Mouse (Mus musculus): ENCODE results near the gene Slc25a16. TPM values are rescaled to one million over a fixed set of nuclear protein-coding genes. Genes with fewer than 3 reads are reported as not detected.

Slc25a16 gene
- polyA plus RNA-seq (2012; rRNA removed): 35.5 and 42.3 TPM in 2 replicates

DNA sequence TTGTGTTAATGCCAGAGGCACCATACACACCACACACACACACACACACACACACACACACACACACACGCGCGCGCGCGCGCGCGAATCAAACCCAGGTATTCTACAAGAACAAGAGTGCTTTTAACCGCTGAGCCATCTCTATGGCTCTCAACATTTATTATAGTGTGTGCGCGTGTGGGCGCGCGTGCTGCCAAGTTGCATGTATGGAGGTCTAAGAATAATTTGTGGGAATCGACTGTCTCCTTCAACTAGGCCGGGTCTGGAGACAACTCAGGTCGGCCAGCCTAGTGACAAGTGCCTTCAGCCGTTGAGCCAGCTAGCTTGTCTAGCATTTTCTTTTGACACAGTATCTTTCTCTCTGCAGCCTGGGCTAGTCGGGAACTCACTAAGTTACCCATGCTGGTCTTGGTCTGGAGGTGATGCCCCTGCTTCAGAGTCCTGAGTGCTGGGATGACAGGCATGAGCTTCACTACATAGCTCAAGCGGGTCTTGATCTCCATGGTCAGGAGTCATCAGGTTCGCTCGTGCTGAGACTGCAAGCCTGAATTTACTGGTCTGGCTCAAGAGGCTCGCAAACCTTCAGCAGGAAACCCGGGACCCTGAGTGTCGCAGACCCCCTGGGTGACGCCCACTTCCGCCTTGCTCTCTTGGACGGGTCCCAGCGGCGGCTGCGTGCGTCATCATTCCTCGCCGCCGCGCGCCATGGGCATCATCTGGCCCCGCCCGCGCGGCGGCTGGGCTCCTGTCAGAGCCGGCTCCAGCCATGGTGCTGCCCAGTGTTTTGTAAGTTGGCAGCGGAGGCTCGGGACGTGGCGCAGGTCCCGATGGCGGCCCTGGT, at the start of gene Slc25a16:
Slc25a16 (plus strand) TSS at position 709 of the 841 bp plus-strand sequence.

DNA sequence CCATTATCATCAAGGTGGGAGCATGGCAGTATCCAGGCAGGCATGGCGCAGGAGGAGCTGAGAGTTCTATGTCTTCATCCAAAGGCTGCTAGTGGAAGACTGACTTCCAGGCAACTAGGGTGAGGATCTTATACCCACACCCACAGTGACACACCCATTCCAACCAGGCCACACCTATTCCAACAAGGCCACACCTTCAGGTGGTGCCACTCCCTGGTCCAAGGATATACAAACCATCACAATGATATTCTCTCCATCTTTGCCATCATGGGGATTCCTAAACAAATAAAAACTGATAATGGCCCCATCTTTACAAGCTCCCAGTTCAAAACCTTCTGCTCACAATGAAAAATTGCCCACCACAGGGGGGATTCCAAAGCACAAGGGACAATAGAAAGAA, 11.5 kb upstream of the Slc25a16 start, which contains the start of gene Tet1:
Tet1 (minus strand) TSS at position 101 of the 400 bp plus-strand sequence.

DNA sequence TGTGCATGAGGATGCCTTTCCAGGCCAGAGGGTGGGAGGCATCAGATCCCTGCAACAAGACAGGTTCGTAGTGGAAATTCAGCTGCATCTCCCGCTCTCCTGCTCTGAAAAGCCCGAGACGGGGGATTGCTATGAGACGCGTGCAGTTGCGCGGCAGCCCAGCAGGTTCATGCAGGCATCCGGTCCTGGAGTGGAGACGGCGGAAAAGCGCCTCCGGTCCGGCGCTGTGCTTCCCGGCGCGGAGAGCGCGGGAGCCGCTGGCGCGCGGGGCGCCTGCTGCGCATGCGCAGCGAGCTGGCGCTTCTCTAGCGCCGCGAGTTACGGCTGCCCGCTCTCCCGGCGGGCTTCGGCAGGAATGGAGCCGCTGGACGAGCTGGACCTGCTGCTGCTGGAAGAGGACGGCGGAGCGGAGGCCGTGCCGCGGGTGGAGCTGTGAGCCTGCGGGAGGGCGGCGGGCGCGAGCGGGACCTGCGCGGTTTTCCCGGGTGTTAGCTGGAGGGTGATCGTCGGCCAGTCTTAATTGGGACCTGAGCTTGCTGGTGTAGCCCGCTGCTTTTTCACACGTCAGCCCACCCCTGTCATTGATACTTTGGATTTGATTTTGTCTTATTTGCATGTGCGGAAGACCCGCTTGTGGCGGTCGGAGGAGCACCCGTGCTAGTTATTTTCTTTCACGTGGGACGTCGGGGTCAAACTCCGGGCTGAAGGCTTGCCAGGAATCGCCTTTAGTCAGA, 26.5 kb downstream of the Slc25a16 start, which contains the start of gene Dna2:
Dna2 (plus strand) TSS at position 289 of the 734 bp plus-strand sequence.

DNA sequence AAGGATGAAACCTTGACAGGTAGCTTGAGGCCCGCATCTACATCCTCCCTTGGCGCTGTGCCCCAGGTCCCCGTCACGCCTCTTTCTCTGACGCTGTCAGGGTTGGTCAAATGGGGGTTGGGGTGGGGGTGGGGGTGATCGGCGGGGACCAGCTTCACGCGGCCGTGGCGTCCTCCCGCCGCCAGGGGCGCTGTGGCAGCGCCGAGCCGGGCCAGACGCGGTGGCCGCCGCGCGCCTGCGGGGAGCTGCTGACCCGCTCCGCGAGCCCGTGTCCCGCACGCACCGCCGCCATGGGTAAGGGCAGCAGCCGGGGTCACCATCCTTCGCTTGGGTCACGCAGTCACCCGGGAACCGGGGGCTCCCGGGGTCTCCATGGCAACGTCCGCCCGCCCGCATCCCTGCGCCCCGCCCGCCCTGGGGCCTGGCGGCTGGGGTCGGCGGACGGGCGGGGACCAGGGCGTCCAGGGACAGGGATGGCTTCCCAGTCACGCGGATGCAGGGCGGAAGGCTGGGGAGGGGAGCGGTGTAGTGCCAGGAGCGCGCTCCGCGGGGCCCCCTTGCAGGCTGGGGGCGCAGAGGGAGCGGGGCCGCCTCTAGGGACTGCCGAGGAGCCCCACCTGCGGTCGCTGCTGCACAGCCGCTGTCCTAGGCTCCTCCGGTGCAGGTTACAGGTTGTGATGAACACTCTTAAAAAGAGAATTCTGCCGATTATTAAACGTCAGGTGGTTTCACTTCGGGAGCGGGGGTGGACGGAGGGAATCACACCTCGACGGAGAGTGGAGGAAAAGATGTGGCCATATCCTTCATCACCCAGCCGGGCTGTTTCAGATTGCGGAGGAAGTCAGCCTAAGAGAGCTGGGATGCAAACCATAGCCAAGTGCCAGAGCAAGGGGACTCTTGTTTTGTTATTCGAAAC, 59.9 kb downstream of the Slc25a16 start, which contains the start of gene Rufy2:
Rufy2 (plus strand) TSS at position 185 of the 916 bp plus-strand sequence.

Other genes with a start within 250 kb of the Slc25a16 start
- gene Stox1, start 194.5 kb upstream of the Slc25a16 start, polyA plus RNA-seq (2012; rRNA removed): 0.98 TPM in 2 replicates
- gene Ccar1, start 128.3 kb upstream of the Slc25a16 start, polyA plus RNA-seq (2012; rRNA removed): 60.5 and 127 TPM in 2 replicates
- gene Tet1, start 11.6 kb upstream of the Slc25a16 start, polyA plus RNA-seq (2012; rRNA removed): 2.8 and 4.8 TPM in 2 replicates
- gene Dna2, start 26.4 kb downstream of the Slc25a16 start, polyA plus RNA-seq (2012; rRNA removed): 2.9 and 3.8 TPM in 2 replicates
- gene Rufy2, start 59.6 kb downstream of the Slc25a16 start, polyA plus RNA-seq (2012; rRNA removed): 2.5 and 3.7 TPM in 2 replicates
- 9.6 and 14.6 TPM in 2 replicates for gene Hnrnph3, start 103.6 kb downstream of the Slc25a16 start, polyA plus RNA-seq (2012; rRNA removed)
- gene Pbld2, start 103.7 kb downstream of the Slc25a16 start, polyA plus RNA-seq (2012; rRNA removed): 0.92 and 2.6 TPM in 2 replicates
- 1.1 and 1.7 TPM in 2 replicates for gene Pbld1, start 139.5 kb downstream of the Slc25a16 start, polyA plus RNA-seq (2012; rRNA removed)
- gene Atoh7, start 179.0 kb downstream of the Slc25a16 start, polyA plus RNA-seq (2012; rRNA removed): 0.09 and 0.10 TPM in 2 replicates

All from ovary, adult 2 months (tissue).